In the genomic region with DNA sequence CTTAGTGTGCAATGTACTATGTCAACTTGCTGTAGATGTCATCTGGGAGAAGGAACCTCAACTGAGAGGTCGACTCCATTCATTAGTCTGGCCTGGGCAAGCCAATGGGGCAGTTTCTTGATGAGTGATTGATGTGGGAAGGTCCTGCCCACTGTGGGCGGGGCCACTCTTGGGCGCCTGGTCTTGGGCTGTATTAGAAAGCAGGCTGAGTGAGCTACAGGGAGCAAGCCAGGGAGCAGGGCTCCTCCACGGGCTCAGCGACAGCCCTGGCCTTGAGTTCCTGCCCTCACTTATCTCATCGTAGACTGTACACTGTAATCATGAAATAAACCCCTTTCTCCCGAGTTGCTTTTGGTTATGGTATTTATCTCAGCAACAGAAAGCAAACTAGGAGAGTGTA, we compare ENCODE assay signal across 9 mouse cellular contexts. TPM values are rescaled to one million over a fixed set of nuclear protein-coding genes. Genes with fewer than 3 reads are reported as not detected.
DNase-seq lines count a peak whose midpoint lies in the region; ATAC-seq and TF ChIP-seq lines count a peak whose summit lies in the region.
"Had no signal": no experiment of that assay in that cellular context is flagged by ENCODE, and none has a peak within 500 bp of the region (broad histone marks: within the 10 kb centered on the region; RNA-seq: fewer than 3 reads in every experiment).

No protein-coding gene starts in this region.

- no peak for ATAC-seq in hindbrain, embryonic 11.5 days (ENCODE audit: low FRiP score)
- no peak for ATAC-seq in hindbrain, embryonic 13.5 days (ENCODE audit: low FRiP score)
- ATAC-seq in hindbrain, embryonic 15.5 days (ENCODE audit: low FRiP score, low read depth): peak; percentile 21; the same call in 1 of the 2 replicates
- ATAC-seq in forebrain, postnatal 0 days: no peak

- H3K27ac ChIP-seq in hindbrain, embryonic 11.5 days (ENCODE audit: low read depth, low read length): no peak overlapping the region
- H3K27ac ChIP-seq in hindbrain, embryonic 13.5 days: no peak overlapping the region
- no peak overlapping the region for H3K27ac ChIP-seq in hindbrain, embryonic 15.5 days (replicated peaks)
- H3K27ac ChIP-seq in forebrain, postnatal 0 days (ENCODE audit: low read depth, low read length): no peak overlapping the region

- no peaks in the 10 kb centered on the region for H3K9me3 ChIP-seq in hindbrain, embryonic 11.5 days (ENCODE audit: control insufficient read depth, low read length)
- no peaks in the 10 kb centered on the region for H3K9me3 ChIP-seq in hindbrain, embryonic 13.5 days
- H3K9me3 ChIP-seq in hindbrain, embryonic 15.5 days: no peaks in the 10 kb centered on the region
- H3K9me3 ChIP-seq in forebrain, postnatal 0 days (ENCODE audit: low read length): no peaks in the 10 kb centered on the region

- H3K4me2 ChIP-seq in hindbrain, embryonic 11.5 days (replicated peaks; ENCODE audit: low read depth, low read length): no peak overlapping the region
- no peak overlapping the region for H3K4me2 ChIP-seq in hindbrain, embryonic 13.5 days
- no peak overlapping the region for H3K4me2 ChIP-seq in hindbrain, embryonic 15.5 days
- H3K4me2 ChIP-seq in forebrain, postnatal 0 days (ENCODE audit: low read depth): no peak overlapping the region

- H3K4me1 ChIP-seq in hindbrain, embryonic 11.5 days (replicated peaks; ENCODE audit: control insufficient read depth, insufficient read depth, low read length): no peaks in the 10 kb centered on the region
- H3K4me1 ChIP-seq in hindbrain, embryonic 13.5 days (replicated peaks): peaks cover 5% of the 10 kb centered on the region; the same call in 1 of the 2 replicates
- peaks cover 6% of the 10 kb centered on the region for H3K4me1 ChIP-seq in hindbrain, embryonic 15.5 days (replicated peaks)
- no peaks in the 10 kb centered on the region; the same call in 1 of the 2 replicates for H3K4me1 ChIP-seq in forebrain, postnatal 0 days (ENCODE audit: insufficient read depth)

- 21% methylated on average over 7 of the region's 7 CpGs for WGBS in hindbrain, embryonic 11.5 days
- 19% methylated on average over 7 of the region's 7 CpGs for WGBS in hindbrain, embryonic 13.5 days
- WGBS in hindbrain, embryonic 15.5 days: 14% methylated on average over 7 of the region's 7 CpGs
- 22% methylated on average over 7 of the region's 7 CpGs for WGBS in forebrain, postnatal 0 days

- H3K36me3 ChIP-seq in hindbrain, embryonic 11.5 days (ENCODE audit: control insufficient read depth, insufficient read depth, low read length): no peaks in the 10 kb centered on the region
- H3K36me3 ChIP-seq in hindbrain, embryonic 13.5 days: no peaks in the 10 kb centered on the region
- H3K36me3 ChIP-seq in hindbrain, embryonic 15.5 days: no peaks in the 10 kb centered on the region
- no peaks in the 10 kb centered on the region for H3K36me3 ChIP-seq in forebrain, postnatal 0 days (ENCODE audit: insufficient read depth)

- no peak overlapping the region for H3K4me3 ChIP-seq in hindbrain, embryonic 11.5 days (ENCODE audit: low read depth, low read length)
- no peak overlapping the region for H3K4me3 ChIP-seq in hindbrain, embryonic 13.5 days
- no peak overlapping the region for H3K4me3 ChIP-seq in hindbrain, embryonic 15.5 days
- no peak overlapping the region for H3K4me3 ChIP-seq in forebrain, postnatal 0 days (ENCODE audit: low read depth, low read length)

- peaks cover 11% of the 10 kb centered on the region for H3K27me3 ChIP-seq in hindbrain, embryonic 11.5 days (ENCODE audit: control insufficient read depth, insufficient read depth, low read length)
- H3K27me3 ChIP-seq in hindbrain, embryonic 13.5 days: peaks cover 55% of the 10 kb centered on the region
- peaks cover 27% of the 10 kb centered on the region for H3K27me3 ChIP-seq in hindbrain, embryonic 15.5 days
- peaks cover 4% of the 10 kb centered on the region for H3K27me3 ChIP-seq in forebrain, postnatal 0 days (ENCODE audit: insufficient read depth, low read length)

- TF ChIP-seq CTCF in forebrain, postnatal 0 days (IDR thresholded peaks at IDR 0.05; ENCODE audit: low read depth): no peak

- DNase-seq in hindbrain, embryonic 11.5 days (ENCODE audit: low spot score): peak; percentile 43
- DNase-seq in NIH3T3 (ENCODE audit: low read depth): peak; percentile 43
- DNase-seq in retina, postnatal 1 day: peak; percentile 62
- DNase-seq in gastrocnemius, adult 18-20 months (ENCODE audit: low spot score): no peak
- no peak for DNase-seq in forebrain, postnatal 0 days
- no peak for DNase-seq in cerebellum, adult 9-10 months

- no peak overlapping the region for H3K9ac ChIP-seq in hindbrain, embryonic 11.5 days (ENCODE audit: low read depth, low read length)
- no peak overlapping the region for H3K9ac ChIP-seq in hindbrain, embryonic 13.5 days
- no peak overlapping the region for H3K9ac ChIP-seq in hindbrain, embryonic 15.5 days
- H3K9ac ChIP-seq in forebrain, postnatal 0 days: no peak overlapping the region

RNA-seq across cellular contexts. Expression of a gene that starts 5.2 kb away (rescaled TPM):
- 0.86 and 0.95 TPM in 2 replicates for polyA plus RNA-seq in hindbrain, embryonic 11.5 days (2014; fragmentation: Nextera tagmentation; extraction: Ambion mirVana)
- polyA plus RNA-seq in hindbrain, embryonic 13.5 days (2015; fragmentation: Nextera tagmentation; extraction: Ambion mirVana): 1.2 and 1.3 TPM in 2 replicates
- polyA plus RNA-seq in hindbrain, embryonic 15.5 days (2015; fragmentation: Nextera tagmentation; extraction: Ambion mirVana): 1.2 and 1.5 TPM in 2 replicates
- not detected for total RNA-seq in gastrocnemius, adult 18-20 months (2021)
- total RNA-seq in forebrain, postnatal 0 days (2014; rRNA removed): 0.05 and 0.38 TPM in 2 replicates
- polyA plus RNA-seq in forebrain, postnatal 0 days (2015; fragmentation: Nextera tagmentation; extraction: Ambion mirVana): 0.16 and 0.46 TPM in 2 replicates

RNA-seq across cellular contexts. Expression of a gene that starts 27.7 kb away (rescaled TPM):
- 21.6 and 22.5 TPM in 2 replicates for polyA plus RNA-seq in hindbrain, embryonic 11.5 days (2014; fragmentation: Nextera tagmentation; extraction: Ambion mirVana)
- polyA plus RNA-seq in hindbrain, embryonic 13.5 days (2015; fragmentation: Nextera tagmentation; extraction: Ambion mirVana): 28.8 and 31.3 TPM in 2 replicates
- 30.0 and 33.7 TPM in 2 replicates for polyA plus RNA-seq in hindbrain, embryonic 15.5 days (2015; fragmentation: Nextera tagmentation; extraction: Ambion mirVana)
- 10 to 100 TPM in 1 of 2 experiments, 1 to 10 TPM in 1; 9.6 to 11.1 TPM for total RNA-seq in gastrocnemius, adult 18-20 months (2021)
- total RNA-seq in forebrain, postnatal 0 days (2014; rRNA removed): 40.3 and 41.9 TPM in 2 replicates
- polyA plus RNA-seq in forebrain, postnatal 0 days (2015; fragmentation: Nextera tagmentation; extraction: Ambion mirVana): 27.9 and 30.5 TPM in 2 replicates

RNA-seq across cellular contexts. Expression of a gene that starts 39.1 kb away (rescaled TPM):
- polyA plus RNA-seq in hindbrain, embryonic 11.5 days (2014; fragmentation: Nextera tagmentation; extraction: Ambion mirVana): 2.1 and 3.5 TPM in 2 replicates
- 2.1 and 2.5 TPM in 2 replicates for polyA plus RNA-seq in hindbrain, embryonic 13.5 days (2015; fragmentation: Nextera tagmentation; extraction: Ambion mirVana)
- 1.6 and 1.7 TPM in 2 replicates for polyA plus RNA-seq in hindbrain, embryonic 15.5 days (2015; fragmentation: Nextera tagmentation; extraction: Ambion mirVana)
- total RNA-seq in gastrocnemius, adult 18-20 months (2021): not detected
- 0.62 and 1.9 TPM in 2 replicates for total RNA-seq in forebrain, postnatal 0 days (2014; rRNA removed)
- 0.03 and 0.18 TPM in 2 replicates for polyA plus RNA-seq in forebrain, postnatal 0 days (2015; fragmentation: Nextera tagmentation; extraction: Ambion mirVana)
- polyA plus RNA-seq: embryonic facial prominence, embryonic 14.5 days had no signal

RNA-seq across cellular contexts. Expression of a gene that starts 43.4 kb away (rescaled TPM):
- polyA plus RNA-seq in hindbrain, embryonic 11.5 days (2014; fragmentation: Nextera tagmentation; extraction: Ambion mirVana): 3.9 and 4.2 TPM in 2 replicates
- 4.6 and 4.9 TPM in 2 replicates for polyA plus RNA-seq in hindbrain, embryonic 13.5 days (2015; fragmentation: Nextera tagmentation; extraction: Ambion mirVana)
- polyA plus RNA-seq in hindbrain, embryonic 15.5 days (2015; fragmentation: Nextera tagmentation; extraction: Ambion mirVana): 6.3 and 6.7 TPM in 2 replicates
- total RNA-seq in gastrocnemius, adult 18-20 months (2021): 1 to 10 TPM; 1.5 to 1.9 TPM
- total RNA-seq in forebrain, postnatal 0 days (2014; rRNA removed): 17.9 and 18.7 TPM in 2 replicates
- 13.3 and 14.1 TPM in 2 replicates for polyA plus RNA-seq in forebrain, postnatal 0 days (2015; fragmentation: Nextera tagmentation; extraction: Ambion mirVana)

RNA-seq across cellular contexts. Expression of a gene that starts 56.4 kb away (rescaled TPM):
- 98.8 and 108 TPM in 2 replicates for polyA plus RNA-seq in hindbrain, embryonic 11.5 days (2014; fragmentation: Nextera tagmentation; extraction: Ambion mirVana)
- 93.8 and 96.2 TPM in 2 replicates for polyA plus RNA-seq in hindbrain, embryonic 13.5 days (2015; fragmentation: Nextera tagmentation; extraction: Ambion mirVana)
- 134 and 159 TPM in 2 replicates for polyA plus RNA-seq in hindbrain, embryonic 15.5 days (2015; fragmentation: Nextera tagmentation; extraction: Ambion mirVana)
- total RNA-seq in gastrocnemius, adult 18-20 months (2021): 10 to 100 TPM; 62.4 to 64.3 TPM
- 156 and 201 TPM in 2 replicates for total RNA-seq in forebrain, postnatal 0 days (2014; rRNA removed)
- polyA plus RNA-seq in forebrain, postnatal 0 days (2015; fragmentation: Nextera tagmentation; extraction: Ambion mirVana): 154 and 155 TPM in 2 replicates

Comparison
In these comparisons a context has a peak if more than half of its experiments do, and no peak if none do; other contexts are left out.
1. DNase-seq: peak in hindbrain, embryonic 11.5 days (single experiment), NIH3T3 (single experiment) and retina, postnatal 1 day (single experiment); none in gastrocnemius, adult 18-20 months (single experiment), forebrain, postnatal 0 days (single experiment) and cerebellum, adult 9-10 months (single experiment).